In the genomic region with DNA sequence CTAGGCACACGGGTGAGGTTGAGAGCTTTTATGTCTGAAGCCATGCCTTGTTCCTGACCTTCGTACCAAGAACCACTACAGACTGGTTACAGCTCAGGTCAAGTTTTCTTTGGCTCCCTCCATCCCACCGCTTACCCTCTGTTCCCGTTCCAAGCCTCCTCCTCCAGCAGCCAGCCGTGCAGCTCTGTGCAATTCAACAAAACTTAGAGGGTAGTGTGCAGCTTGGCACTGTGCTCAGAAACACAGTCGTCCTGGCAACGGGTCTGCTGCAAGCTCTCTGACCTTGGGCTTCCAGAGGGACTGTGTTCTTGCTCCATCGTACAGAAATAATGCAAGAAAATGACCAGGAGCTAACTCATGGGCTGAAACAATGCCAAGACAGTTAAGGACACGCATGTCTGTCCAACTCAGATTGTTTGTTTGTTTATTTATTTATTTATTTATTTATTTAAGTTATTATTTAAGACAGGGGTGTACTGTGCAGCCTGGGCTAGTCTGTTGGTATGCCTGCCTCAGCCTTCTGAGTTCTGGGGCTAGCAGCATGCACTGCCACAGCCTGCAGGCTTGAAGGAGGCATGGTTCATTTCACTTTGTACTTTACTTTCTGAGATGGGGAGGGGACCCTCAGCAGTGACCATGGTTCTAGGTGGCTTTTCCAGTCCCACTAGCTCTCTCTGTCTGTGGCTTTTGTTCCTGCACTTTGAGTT, we compare ENCODE assay signal across 9 mouse cellular contexts. TPM values are rescaled to one million over a fixed set of nuclear protein-coding genes. Genes with fewer than 3 reads are reported as not detected.
DNase-seq lines count a peak whose midpoint lies in the region; ATAC-seq and TF ChIP-seq lines count a peak whose summit lies in the region.
"Had no signal": no experiment of that assay in that cellular context is flagged by ENCODE, and none has a peak within 500 bp of the region (broad histone marks: within the 10 kb centered on the region; RNA-seq: fewer than 3 reads in every experiment).

No protein-coding gene starts in this region.

- H3K9ac ChIP-seq in lung, embryonic 14.5 days, result no peak overlapping the region

- 53% methylated on average over 9 of the region's 9 CpGs for WGBS in lung, embryonic 14.5 days

- H3K27ac ChIP-seq in lung, embryonic 14.5 days (ENCODE audit: low read depth), result no peak overlapping the region

- DNase-seq in cerebellum, postnatal 10 days, result peak; percentile 42 to 62
- no peak for DNase-seq in cerebellum, adult 8-10 months
- DNase-seq in lung, embryonic 14.5 days, result peak; percentile 59
- DNase-seq in lung, postnatal 14 days, result no peak
- DNase-seq in heart, postnatal 36 days, result peak; percentile 26 to 34
- DNase-seq in lung, postnatal 36 days, result peak; percentile 20
- no peak for DNase-seq in spleen, postnatal 10 days (ENCODE audit: low spot score in 2 of 2)

- no peaks in the 10 kb centered on the region for H3K27me3 ChIP-seq in lung, embryonic 14.5 days (ENCODE audit: insufficient read depth, low read length)

- no peaks in the 10 kb centered on the region for H3K9me3 ChIP-seq in lung, embryonic 14.5 days (ENCODE audit: low read depth, low read length)
- H3K9me3 ChIP-seq: megakaryocyte, embryonic 14.5 days had no signal

- 0 out of 2 replicates have a peak, but pooled peaks cover 5% of the 10 kb centered on the region for H3K4me1 ChIP-seq in lung, embryonic 14.5 days (ENCODE audit: insufficient read depth)

- H3K36me3 ChIP-seq in lung, embryonic 14.5 days (ENCODE audit: insufficient read depth), result no peaks in the 10 kb centered on the region

- intact Hi-C loops in heart, postnatal 36 days (cut with DNase I), result no loop called here

- H3K4me3 ChIP-seq in lung, embryonic 14.5 days (ENCODE audit: low read depth, low read length), result no peak overlapping the region
- H3K4me3 ChIP-seq: megakaryocyte, embryonic 14.5 days had no signal

- peak; percentile 52; the same call in 1 of the 2 replicates for ATAC-seq in lung, embryonic 14.5 days (ENCODE audit: insufficient read depth)
- ATAC-seq in inflammation-experienced regulatory T-cells, adult 6 months, result no peak

- no peak overlapping the region for H3K4me2 ChIP-seq in lung, embryonic 14.5 days

- TF ChIP-seq CTCF in lung, embryonic 14.5 days (IDR thresholded peaks at IDR 0.05; ENCODE audit: low read depth), result no peak

RNA-seq across cellular contexts. Expression of a gene that starts 25.3 kb away (rescaled TPM):
- 131 TPM in 2 replicates for polyA plus RNA-seq in lung, embryonic 14.5 days (2014; fragmentation: Nextera tagmentation; extraction: Ambion mirVana)
- total RNA-seq in heart, postnatal 36 days (2021), result 10 to 100 TPM; 44.1 to 44.4 TPM
- polyA plus RNA-seq in inflammation-experienced regulatory T-cells, adult 6 months (2017; shearing (Covaris generic)), result 100 to 1,000 TPM in 1 of 3 experiments, 10 to 100 TPM in 2; 94.9 to 127 (median 99.0) TPM

RNA-seq across cellular contexts. Expression of a gene that starts 25.4 kb away (rescaled TPM):
- 31.1 and 33.1 TPM in 2 replicates for polyA plus RNA-seq in lung, embryonic 14.5 days (2014; fragmentation: Nextera tagmentation; extraction: Ambion mirVana)
- total RNA-seq in heart, postnatal 36 days (2021), result 1 to 10 TPM; 3.5 to 4.1 TPM
- 10 to 100 TPM; 21.0 to 30.2 (median 28.9) TPM for polyA plus RNA-seq in inflammation-experienced regulatory T-cells, adult 6 months (2017; shearing (Covaris generic))

RNA-seq across cellular contexts. Expression of a gene that starts 56.9 kb away (rescaled TPM):
- polyA plus RNA-seq in lung, embryonic 14.5 days (2014; fragmentation: Nextera tagmentation; extraction: Ambion mirVana), result 17.6 and 18.5 TPM in 2 replicates
- 10 to 100 TPM; 25.6 to 29.4 TPM for total RNA-seq in heart, postnatal 36 days (2021)
- polyA plus RNA-seq in inflammation-experienced regulatory T-cells, adult 6 months (2017; shearing (Covaris generic)), result 10 to 100 TPM in 1 of 3 experiments, 1 to 10 TPM in 2; 4.7 to 10.5 (median 8.6) TPM

Comparison
In these comparisons a context has a peak if more than half of its experiments do, and no peak if none do; other contexts are left out.
1. DNase-seq: peak in cerebellum, postnatal 10 days (2 of 2), lung, embryonic 14.5 days (single experiment), heart, postnatal 36 days (2 of 2) and lung, postnatal 36 days (single experiment); none in cerebellum, adult 8-10 months (single experiment), lung, postnatal 14 days (single experiment) and spleen, postnatal 10 days (0 of 2).